Mouse (Mus musculus): Measurements from ENCODE around the gene Cdkn2d.

DNA sequence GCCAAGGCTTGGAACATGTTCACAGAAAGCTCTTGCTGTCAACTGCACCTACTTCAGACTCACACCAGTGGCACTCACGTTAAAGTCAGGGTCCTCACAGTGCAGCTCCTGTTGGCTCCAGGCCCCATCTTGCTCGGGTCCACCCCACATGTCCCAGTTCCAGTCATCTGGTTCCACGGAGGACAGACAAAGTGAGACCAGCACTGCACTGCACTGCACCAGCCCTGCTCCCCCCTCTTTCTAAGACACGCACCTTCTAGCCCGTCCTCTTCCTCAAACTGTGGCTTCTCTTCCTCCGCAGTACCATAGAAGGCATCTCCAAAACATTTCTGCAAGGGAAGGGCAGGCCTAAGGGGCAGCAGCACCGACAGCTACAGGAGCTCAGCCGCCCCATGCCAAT is 14.9 kb downstream of the Cdkn2d start:
- no peak for TF ChIP-seq CTCF (IDR thresholded peaks at IDR 0.05; ENCODE audit: low read depth)
- TF ChIP-seq EP300 (IDR thresholded peaks at IDR 0.05; ENCODE audit: low read depth), result no peak

Data from liver, embryonic 14.5 days (tissue).